ENCODE assay signal across 8 mouse cellular contexts in the genomic region with DNA sequence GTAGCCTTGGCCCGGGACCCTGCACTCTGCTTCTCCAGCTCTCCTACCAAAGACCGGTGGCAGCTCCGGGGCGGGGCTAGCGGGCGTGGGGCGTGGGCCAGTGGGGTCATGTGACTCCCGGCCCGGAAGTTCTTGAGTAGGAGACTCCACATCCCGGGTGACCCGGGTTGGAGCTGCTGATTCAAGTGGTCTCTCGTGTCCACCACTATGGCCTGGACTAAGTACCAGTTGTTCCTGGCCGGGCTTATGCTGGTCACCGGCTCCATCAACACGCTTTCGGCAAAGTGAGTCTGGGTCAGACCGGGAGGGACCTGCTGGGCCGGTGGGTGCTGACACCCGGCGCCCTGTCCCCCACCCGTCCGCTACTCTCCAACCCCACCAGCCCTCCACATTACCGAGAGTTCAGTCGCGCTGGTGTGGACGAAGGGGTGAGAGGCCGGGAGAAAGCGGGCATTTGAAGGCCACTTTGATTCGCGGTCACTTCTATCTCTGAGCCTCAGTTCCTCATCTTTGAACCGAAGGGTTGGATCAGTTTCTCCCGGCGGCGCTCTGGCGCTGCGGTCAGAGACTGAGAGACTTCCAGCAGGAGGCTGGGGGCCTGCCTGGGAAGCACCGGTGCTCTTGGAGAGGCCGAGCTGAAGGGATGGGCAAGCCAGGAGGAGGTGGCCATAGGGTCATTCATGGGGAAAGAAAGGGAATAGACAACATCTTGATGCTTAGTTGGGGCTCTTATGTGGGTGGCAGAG. TPM values are rescaled to one million over a fixed set of nuclear protein-coding genes. Genes with fewer than 3 reads are reported as not detected.
A peak's percentile ranks its signal among the peaks of the same experiment; 100 is the strongest.
DNase-seq lines count a peak whose midpoint lies in the region; ATAC-seq lines count a peak whose summit lies in the region.

Gene Slc35f6 (plus strand): TSS at position 119 of the 746 bp plus-strand sequence.

- peaks cover 25% of the 10 kb centered on the region for H3K4me1 ChIP-seq in hindbrain, embryonic 15.5 days (replicated peaks)

- no peaks in the 10 kb centered on the region for H3K9me3 ChIP-seq in hindbrain, embryonic 15.5 days

- no peaks in the 10 kb centered on the region for H3K27me3 ChIP-seq in hindbrain, embryonic 15.5 days

- peak within 1 kb of the TSS; percentile 59 for H3K4me3 ChIP-seq in hindbrain, embryonic 15.5 days
- peak within 1 kb of the TSS; percentile 96 for H3K4me3 ChIP-seq in macrophage (ENCODE audit: inconsistent target)

- WGBS in hindbrain, embryonic 15.5 days = under 1% methylated on average over 38 of the region's 38 CpGs
- 2% methylated on average over 38 of the region's 38 CpGs for WGBS in macrophage (ENCODE audit: missing documents)

- ATAC-seq in hindbrain, embryonic 15.5 days (ENCODE audit: low FRiP score, low read depth) = peak; percentile 95

- peak within 1 kb of the TSS; percentile 73 for H3K9ac ChIP-seq in hindbrain, embryonic 15.5 days

- peak within 1 kb of the TSS; percentile 96 for H3K4me2 ChIP-seq in hindbrain, embryonic 15.5 days

- peak within 1 kb of the TSS; percentile 73 for H3K27ac ChIP-seq in hindbrain, embryonic 15.5 days (replicated peaks)
- peak within 1 kb of the TSS; percentile 100 for H3K27ac ChIP-seq in macrophage

- no peaks in the 10 kb centered on the region for H3K36me3 ChIP-seq in hindbrain, embryonic 15.5 days
- peaks cover 8% of the 10 kb centered on the region; the same call in 1 of the 2 replicates for H3K36me3 ChIP-seq in macrophage (ENCODE audit: inconsistent target)

- DNase-seq in R1 (ENCODE audit: low read depth, low spot score) = peak; percentile 83
- peak; percentile 93 to 96 for DNase-seq in cerebellum, postnatal 25 days
- peak; percentile 92 to 93 for DNase-seq in frontal cortex, postnatal 36 days (ENCODE audit: low spot score in 2 of 2)
- DNase-seq in left cerebral cortex, adult 18-20 months (ENCODE audit: low spot score in 2 of 2) = peak; percentile 94
- DNase-seq in right cerebral cortex, adult 18-20 months = peak; percentile 95
- DNase-seq in urinary bladder, postnatal 10 days (ENCODE audit: low spot score) = peak; percentile 70

- H3K79me2 ChIP-seq in macrophage (ENCODE audit: inconsistent target) = peaks cover 44% of the 10 kb centered on the region

RNA-seq across cellular contexts. Expression of gene Slc35f6, which starts in this region (rescaled TPM):
- 35.1 TPM in 2 replicates for polyA plus RNA-seq in hindbrain, embryonic 15.5 days (2015; fragmentation: Nextera tagmentation; extraction: Ambion mirVana)
- total RNA-seq in left cerebral cortex, adult 18-20 months (2021) = 10 to 100 TPM; 39.6 to 41.6 TPM
- 100 to 1,000 TPM in 25 of 26 experiments, 10 to 100 TPM in 1; 89.4 to 417 (median 226) TPM for total RNA-seq in macrophage (2018; cell fraction: chromatin; rRNA removed)
- 100 to 1,000 TPM in 15 of 26 experiments, 10 to 100 TPM in 11; 77.4 to 164 (median 107) TPM for total RNA-seq in macrophage (2018; cell fraction: cytosol; rRNA removed)
- 100 to 1,000 TPM; 104 to 421 (median 208) TPM for total RNA-seq in macrophage (2018; cell fraction: nucleus; rRNA removed)
- polyA plus RNA-seq in macrophage (2018) = 88.8 to 137 TPM (median 120 TPM) in 3 replicates

Comparison
In these comparisons a context has a peak if more than half of its experiments do, and no peak if none do; other contexts are left out.
1. Peak in every context shown above with its lines: DNase-seq, ATAC-seq, H3K4me3 ChIP-seq and H3K27ac ChIP-seq.